Mouse (Mus musculus) C3H10T1/2 (cell line): ENCODE data around the gene Cyp2c39. TPM values are rescaled to one million over a fixed set of nuclear protein-coding genes. Genes with fewer than 3 reads are reported as not detected.

Experiments used
- polyA plus RNA-seq, 2 experiments: library from polyadenylated mRNA; unstranded; fragments of >200 nt; fragmentation: generic; extraction: Trizol; gene quantifications; one replicate each; pipeline ENCODE4 v1.2.1; 2012; ENCODE audit warnings: missing spikeins in 2 of 2

The Cyp2c39 gene
- not detected for polyA plus RNA-seq

GRCm38 (mm10) chr19:39510534-39510933 is at the start of gene Cyp2c39:
TSS of gene Cyp2c39 (plus strand) at chr19:39510862.

DNA sequence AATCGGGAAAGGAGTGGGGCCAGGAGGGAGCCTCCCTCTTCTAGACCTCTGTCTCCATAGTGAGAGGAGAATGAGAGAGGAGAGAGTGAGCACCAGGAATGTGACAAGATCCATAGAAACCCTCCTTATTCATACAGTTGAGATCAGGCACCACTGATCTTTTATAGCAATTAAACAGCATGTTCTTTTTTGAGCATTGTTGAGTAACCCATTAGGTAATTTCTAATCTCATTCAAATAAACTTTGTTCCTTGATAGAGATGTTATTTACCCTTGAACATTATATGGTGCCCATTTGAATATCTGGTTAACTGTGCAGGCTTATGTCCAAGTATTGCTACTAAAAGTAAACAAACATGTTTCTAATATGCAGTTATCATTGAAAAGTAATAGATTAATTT is 47.7 kb upstream of the Cyp2c39 start, which contains the start of gene Cyp2c38:
Cyp2c38 (minus strand) TSS at position 135 of the 400 bp plus-strand sequence.

Other genes with a start within 250 kb of the Cyp2c39 start
- gene Cyp2c29, start 241.5 kb upstream of the Cyp2c39 start, polyA plus RNA-seq = not detected
- gene Cyp2c38, start 47.8 kb upstream of the Cyp2c39 start, polyA plus RNA-seq = not detected
- not detected for gene Cyp2c67, start 138.2 kb downstream of the Cyp2c39 start, polyA plus RNA-seq
- not detected for gene Cyp2c68, start 230.2 kb downstream of the Cyp2c39 start, polyA plus RNA-seq